Mouse (Mus musculus): ENCODE measurements around the gene March7.

DNA sequence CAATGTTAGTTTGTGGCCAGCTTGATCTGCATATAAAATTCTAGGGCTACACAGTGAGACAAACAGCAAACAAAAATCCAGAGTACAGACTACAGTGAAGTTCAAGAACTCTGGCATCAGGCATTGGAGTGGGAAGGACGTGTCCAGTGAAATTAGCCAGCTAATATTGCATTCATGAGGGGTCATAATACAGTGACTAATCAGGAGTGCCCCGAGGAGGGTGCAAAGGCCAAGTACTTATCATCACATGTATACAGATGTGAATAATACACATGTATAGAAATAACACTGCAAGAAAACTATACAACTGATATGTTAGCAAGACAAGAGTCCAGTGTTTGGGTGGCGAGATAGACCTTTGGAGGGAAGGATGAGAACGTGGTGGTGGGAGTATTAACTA, 43.1 kb downstream of the March7 start:
- TF ChIP-seq CTCF (IDR thresholded peaks at IDR 0.05; ENCODE audit: borderline replicate concordance, insufficient read depth, low read length) (no peak), POLR2A (IDR thresholded peaks at IDR 0.05; ENCODE audit: low read depth, low read length) (no peak)
